Mouse (Mus musculus): ENCODE data around the gene Armc9.
A peak's percentile ranks its signal among the peaks of the same experiment; 100 is the strongest.

Gene Armc9

GRCm38 (mm10) chr1:86154133-86154823, at the start of gene Armc9:
Armc9 (plus strand) TSS chr1:86154780.
- DNase-seq (ENCODE audit: low spot score): peak; percentile 96

GRCm38 (mm10) chr1:86105054-86105453, 49.5 kb upstream of the Armc9 start:
- DNase-seq (ENCODE audit: low spot score): no peak

GRCm38 (mm10) chr1:86111779-86112178, 42.8 kb upstream of the Armc9 start, which contains the start of gene Htr2b:
Htr2b (minus strand) TSS chr1:86111970.
- DNase-seq (ENCODE audit: low spot score): peak; percentile 59

- no peak for DNase-seq (ENCODE audit: low spot score)
Measured at GRCm38 (mm10) chr1:86114141-86114540, 40.4 kb upstream of the Armc9 start.

GRCm38 (mm10) chr1:86119549-86119948, 35.0 kb upstream of the Armc9 start:
- DNase-seq (ENCODE audit: low spot score): no peak

- no peak for DNase-seq (ENCODE audit: low spot score)
Measured at GRCm38 (mm10) chr1:86126036-86126435, 28.5 kb upstream of the Armc9 start.

GRCm38 (mm10) chr1:86133337-86133736, 21.2 kb upstream of the Armc9 start, which contains the start of gene Gm21972:
Gm21972 (plus strand) TSS chr1:86133637.
- DNase-seq (ENCODE audit: low spot score): no peak

GRCm38 (mm10) chr1:86135315-86135714, 19.3 kb upstream of the Armc9 start:
- no peak for DNase-seq (ENCODE audit: low spot score)

- no peak for DNase-seq (ENCODE audit: low spot score)
Measured at GRCm38 (mm10) chr1:86141081-86141480, 13.5 kb upstream of the Armc9 start.

GRCm38 (mm10) chr1:86143165-86143564, 11.4 kb upstream of the Armc9 start:
- DNase-seq (ENCODE audit: low spot score): no peak

GRCm38 (mm10) chr1:86144001-86144944, 10.3 kb upstream of the Armc9 start:
- DNase-seq (ENCODE audit: low spot score): no peak

- no peak for DNase-seq (ENCODE audit: low spot score)
Measured at GRCm38 (mm10) chr1:86146293-86146692, 8.3 kb upstream of the Armc9 start.

- DNase-seq (ENCODE audit: low spot score): no peak
Measured at GRCm38 (mm10) chr1:86147557-86147956, 7.0 kb upstream of the Armc9 start.

GRCm38 (mm10) chr1:86148161-86148560, 6.4 kb upstream of the Armc9 start:
- DNase-seq (ENCODE audit: low spot score): no peak

- DNase-seq (ENCODE audit: low spot score): no peak
Measured at GRCm38 (mm10) chr1:86150929-86151328, 3.7 kb upstream of the Armc9 start.

GRCm38 (mm10) chr1:86151376-86151775, 3.2 kb upstream of the Armc9 start:
- no peak for DNase-seq (ENCODE audit: low spot score)

GRCm38 (mm10) chr1:86152618-86153017, 2.0 kb upstream of the Armc9 start:
- no peak for DNase-seq (ENCODE audit: low spot score)

GRCm38 (mm10) chr1:86154824-86155164, 214 bp downstream of the Armc9 start:
- no peak for DNase-seq (ENCODE audit: low spot score)

GRCm38 (mm10) chr1:86156075-86156474, 1.5 kb downstream of the Armc9 start:
- no peak for DNase-seq (ENCODE audit: low spot score)

GRCm38 (mm10) chr1:86156595-86156994, 2.0 kb downstream of the Armc9 start:
- DNase-seq (ENCODE audit: low spot score): no peak

- no peak for DNase-seq (ENCODE audit: low spot score)
Measured at GRCm38 (mm10) chr1:86160059-86160458, 5.5 kb downstream of the Armc9 start.

GRCm38 (mm10) chr1:86160479-86160878, 5.9 kb downstream of the Armc9 start:
- no peak for DNase-seq (ENCODE audit: low spot score)

GRCm38 (mm10) chr1:86161061-86161460, 6.5 kb downstream of the Armc9 start:
- DNase-seq (ENCODE audit: low spot score): no peak

Measured in testis, postnatal 14 days (tissue).